Mouse (Mus musculus) ovary, postnatal 10 days (tissue): ENCODE results near the gene Gipc3.

Source experiments
- DNase-seq: peaks from one replicate; pipeline ENCODE4 v3.0.0; 2022; ENCODE audit warnings: low spot score

Gene Gipc3

GRCm38 (mm10) chr10:81346453-81347067 is 3.5 kb upstream of the Gipc3 start:
- DNase-seq: no peak

DNA sequence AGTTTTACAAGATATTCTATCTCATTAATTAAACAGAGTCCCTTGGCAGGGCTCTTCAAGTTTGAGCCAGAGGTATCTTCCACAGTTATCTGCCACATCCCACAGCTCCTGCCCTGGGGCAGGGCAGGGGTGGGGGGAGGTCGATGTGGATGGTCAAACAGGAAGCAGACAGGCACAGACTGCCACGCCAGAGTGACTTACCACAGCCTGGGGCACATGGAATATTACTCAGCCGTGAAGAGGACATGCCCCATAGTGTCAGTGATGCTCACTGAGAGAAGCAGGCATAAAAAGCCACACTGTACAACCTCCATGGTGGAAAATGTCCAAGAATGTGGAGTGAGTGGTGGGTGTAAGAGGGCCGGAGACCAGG is 2.1 kb upstream of the Gipc3 start:
- DNase-seq: no peak

GRCm38 (mm10) chr10:81344421-81345161 is 1.5 kb upstream of the Gipc3 start:
- DNase-seq: no peak

GRCm38 (mm10) chr10:81341333-81341949 is 1.6 kb downstream of the Gipc3 start:
- no peak for DNase-seq

DNA sequence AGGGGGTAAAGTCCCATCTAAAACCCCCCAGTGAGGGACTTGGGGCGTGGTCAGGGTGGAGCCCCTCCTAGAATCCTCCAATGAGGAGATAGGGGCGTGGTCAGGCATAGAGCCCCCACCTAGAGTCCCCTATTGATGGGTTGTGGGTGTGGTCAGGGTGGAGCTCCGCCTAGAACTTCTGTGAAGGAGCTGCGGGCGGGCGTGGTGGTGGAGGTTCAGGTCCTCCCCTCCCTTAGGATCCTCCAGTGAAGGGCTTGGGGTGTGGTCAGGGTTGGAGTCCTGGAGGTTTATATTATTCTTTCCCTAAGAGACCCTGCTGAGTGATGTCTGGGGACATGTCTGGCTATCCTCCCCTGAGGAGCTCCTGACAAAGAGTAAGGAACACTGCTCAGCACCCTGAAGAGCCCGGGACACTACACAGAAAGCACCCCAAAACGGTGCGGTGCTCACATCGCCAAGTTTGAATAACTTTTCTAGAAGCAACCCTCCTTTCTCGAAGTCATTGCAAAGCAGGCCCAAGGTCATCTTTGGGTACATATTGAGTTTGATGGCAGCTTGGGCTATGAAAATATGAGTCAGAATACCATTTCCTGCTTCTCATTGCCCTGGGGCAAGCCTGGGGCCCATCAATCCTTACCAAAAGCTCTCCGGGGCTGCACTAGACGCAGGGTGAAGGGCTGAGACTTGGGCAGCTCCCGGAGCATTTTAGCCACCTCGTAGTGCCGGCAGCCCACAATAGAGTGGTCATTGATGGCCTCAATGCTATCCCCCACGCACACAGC is 2.3 kb downstream of the Gipc3 start:
- no peak for DNase-seq

GRCm38 (mm10) chr10:81336558-81336957 is 6.5 kb downstream of the Gipc3 start:
- no peak for DNase-seq

DNA sequence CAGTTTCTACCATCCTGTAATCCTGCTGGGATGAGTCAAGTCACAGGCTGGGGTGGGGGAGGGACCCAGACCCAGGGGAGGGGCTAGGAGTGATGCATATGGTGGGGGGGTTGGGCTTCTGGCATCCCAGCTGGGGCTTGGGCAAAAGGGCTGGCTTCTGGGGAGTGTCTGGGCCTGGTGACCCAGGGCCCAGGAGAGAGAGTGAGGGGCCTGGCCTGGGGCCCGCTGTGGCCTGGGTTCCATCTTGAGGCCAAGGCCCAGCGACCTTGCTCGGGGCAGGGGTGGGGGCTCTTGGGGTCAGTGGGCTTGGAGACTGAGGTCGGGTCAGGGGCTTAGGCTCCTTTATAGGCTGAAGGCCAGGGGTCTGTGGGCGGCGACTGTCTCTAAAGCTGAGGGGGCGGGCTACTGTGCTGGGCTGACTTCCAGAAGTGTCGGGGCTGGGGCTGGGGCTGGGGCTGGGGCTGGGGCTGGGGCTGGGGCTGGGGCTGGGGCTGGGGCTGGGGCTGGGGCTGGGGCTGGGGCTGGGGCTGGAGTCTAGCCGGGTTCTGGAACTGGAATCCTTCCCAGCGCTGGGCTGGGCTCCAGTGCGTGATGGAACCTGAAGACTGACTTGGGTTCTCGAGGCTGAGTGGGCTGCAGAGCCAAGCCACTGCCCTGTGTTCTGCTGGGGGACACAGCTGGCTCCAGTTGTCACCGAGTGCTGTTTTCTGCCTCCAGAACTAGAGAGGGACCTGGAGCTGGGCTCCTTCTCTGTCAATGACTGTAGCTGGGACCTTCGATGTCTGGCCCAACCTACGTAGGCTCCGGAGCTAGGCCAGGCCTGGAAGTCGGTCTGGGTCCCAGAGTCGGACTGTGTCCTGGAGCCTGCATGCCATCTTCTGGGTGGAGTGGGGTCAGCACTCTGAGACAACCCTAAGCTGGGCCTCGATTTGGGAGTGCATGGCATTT is 7.4 kb downstream of the Gipc3 start:
- no peak for DNase-seq

DNA sequence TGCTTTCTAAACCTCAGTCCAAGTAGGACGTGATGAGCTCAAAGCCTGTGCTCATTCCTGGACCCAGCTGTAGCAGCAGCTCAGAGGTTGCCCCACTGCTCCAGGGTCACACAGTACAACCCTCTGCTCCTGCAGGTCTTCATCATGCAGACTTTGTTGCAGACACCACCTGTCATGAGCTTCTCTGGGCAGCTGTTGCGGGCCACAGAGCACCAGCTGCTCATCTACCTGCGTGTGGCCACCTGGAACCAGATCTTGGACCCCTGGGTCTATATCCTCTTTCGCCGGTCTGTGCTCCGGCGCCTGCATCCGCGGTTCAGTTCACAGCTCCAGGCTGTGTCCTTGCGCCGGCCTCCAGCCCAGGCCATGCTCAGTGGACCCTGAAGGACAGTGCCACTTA is 8.7 kb downstream of the Gipc3 start:
- DNase-seq: no peak

DNA sequence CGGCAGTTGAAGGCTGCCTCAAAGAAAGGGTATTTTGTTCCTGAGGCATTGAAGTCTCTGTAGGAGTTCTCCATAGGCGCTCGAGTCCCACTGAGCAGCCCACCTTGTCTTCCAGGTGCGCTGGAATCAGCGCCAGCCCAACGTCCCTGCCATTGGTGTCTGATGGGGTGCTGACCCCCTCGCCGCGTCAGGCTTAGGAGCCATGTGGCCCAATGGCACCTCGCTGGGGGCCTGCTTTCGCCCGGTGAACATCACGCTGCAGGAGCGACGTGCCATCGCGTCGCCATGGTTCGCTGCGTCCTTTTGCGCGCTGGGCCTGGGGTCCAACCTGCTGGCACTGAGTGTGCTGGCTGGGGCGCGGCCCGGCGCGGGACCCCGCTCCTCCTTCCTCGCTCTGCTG is 10.8 kb downstream of the Gipc3 start:
- no peak for DNase-seq

- no peak for DNase-seq
Observed at GRCm38 (mm10) chr10:81330007-81330406, 13.1 kb downstream of the Gipc3 start.

DNA sequence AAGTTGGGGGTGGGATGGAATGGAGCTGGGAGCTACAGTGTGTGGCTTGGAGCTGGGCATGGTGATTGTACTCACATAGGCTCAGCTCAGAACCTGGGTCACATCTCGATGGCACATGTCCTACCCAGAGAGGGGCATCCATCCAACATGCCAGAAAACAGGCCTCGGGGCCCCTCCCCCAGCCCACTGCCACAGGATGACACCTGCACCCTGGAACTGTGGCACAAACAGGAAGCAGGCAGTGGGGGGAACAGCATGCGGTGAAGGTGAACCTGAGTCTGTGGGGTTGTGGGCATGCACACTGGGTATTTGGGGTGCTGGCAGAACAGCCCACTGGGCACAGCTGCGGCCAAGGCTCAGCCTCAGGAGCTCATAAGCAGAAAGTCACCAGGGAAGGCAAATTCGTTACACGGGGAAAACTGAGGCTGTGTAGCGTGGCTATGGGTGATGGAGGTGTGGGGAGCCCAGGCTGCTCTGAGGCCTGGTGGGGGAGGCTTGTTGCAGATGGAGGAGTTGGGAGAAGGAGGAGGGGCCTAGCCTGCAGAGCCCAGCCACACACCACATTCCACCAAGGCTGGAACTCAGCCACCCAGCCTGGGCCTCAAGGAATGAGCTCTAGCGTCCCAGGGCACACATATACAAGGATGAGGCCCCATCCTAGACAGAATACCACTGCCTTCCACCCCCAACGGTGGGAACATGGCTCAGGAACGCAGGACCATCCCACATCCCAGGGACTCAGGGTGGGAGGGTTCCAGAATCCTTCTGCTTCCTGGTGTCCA is 13.7 kb downstream of the Gipc3 start:
- DNase-seq: no peak

- DNase-seq: no peak
Observed at GRCm38 (mm10) chr10:81328386-81328785, 14.7 kb downstream of the Gipc3 start, which contains the start of gene Tbxa2r. TSS of gene Tbxa2r (plus strand) at chr10:81328731.

GRCm38 (mm10) chr10:81327959-81328358 is 15.1 kb downstream of the Gipc3 start:
- no peak for DNase-seq

DNA sequence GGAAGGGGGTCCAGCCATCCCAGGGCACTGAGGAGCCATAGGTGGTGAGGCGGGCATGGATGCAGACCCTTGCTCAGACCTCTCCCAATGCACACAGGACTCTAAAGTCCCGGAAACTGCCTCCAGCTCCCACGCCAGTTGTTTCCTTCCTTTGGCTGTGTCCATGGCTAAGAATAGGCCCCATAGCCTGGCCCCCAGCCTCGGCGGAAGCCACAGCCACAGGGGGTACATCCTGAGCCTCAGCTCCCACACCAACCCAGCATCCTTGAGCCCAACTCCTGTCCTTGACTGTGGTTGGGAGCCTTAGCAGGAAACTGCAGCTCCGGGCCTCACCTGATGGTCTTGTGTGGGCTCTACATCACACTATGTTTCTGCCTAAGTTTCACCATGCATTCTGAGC is 16.2 kb downstream of the Gipc3 start:
- DNase-seq: no peak

DNA sequence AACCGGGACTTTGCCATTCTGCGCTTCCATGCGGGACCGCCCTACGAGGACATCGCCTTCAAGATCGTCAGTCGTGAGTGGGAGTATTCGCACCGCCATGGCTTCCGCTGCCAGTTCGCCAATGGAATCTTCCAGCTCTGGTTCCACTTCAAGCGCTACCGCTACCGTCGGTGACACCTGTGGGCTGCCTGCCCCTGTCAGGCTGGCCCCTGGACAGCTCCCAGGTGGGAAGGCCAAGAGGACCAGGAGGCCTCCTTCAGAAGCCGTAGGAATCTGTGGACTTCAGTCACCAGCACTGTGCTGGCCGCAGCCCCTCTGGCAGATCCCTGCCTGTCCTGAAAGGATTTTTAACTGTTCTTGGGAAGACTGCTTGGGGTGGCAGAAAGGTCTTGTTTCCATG is 17.3 kb downstream of the Gipc3 start:
- DNase-seq: no peak

GRCm38 (mm10) chr10:81325176-81325575 is 17.9 kb downstream of the Gipc3 start:
- no peak for DNase-seq

GRCm38 (mm10) chr10:81323791-81324530 is 19.1 kb downstream of the Gipc3 start:
- DNase-seq: no peak

DNA sequence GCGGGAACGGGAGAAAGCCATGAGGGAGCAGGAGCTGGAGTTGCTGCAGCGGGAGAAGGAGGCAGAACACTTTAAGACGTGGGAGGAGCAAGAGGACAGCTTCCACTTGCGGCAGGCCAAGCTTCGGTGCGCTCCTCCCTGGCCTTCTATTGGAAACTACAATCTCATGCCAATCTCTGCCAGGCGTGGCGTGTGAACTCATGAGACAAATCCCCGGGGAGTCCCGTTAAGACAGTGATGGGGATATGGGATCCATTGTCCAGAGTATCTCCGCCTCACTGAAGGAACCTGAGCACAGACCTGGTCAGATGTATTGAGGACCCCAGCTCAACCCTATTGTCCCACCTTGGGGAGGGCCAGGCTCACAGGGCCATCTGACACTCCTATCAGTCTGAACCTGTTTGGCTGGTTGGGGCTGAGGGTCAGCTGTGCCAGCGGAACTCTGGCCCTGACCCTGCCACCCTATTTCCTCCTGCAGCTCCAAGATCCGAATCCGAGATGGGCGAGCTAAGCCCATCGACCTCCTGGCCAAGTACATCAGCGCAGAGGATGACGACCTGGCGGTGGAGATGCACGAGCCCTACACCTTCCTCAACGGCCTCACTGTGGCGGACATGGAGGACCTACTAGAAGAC is 19.8 kb downstream of the Gipc3 start:
- DNase-seq: no peak

DNA sequence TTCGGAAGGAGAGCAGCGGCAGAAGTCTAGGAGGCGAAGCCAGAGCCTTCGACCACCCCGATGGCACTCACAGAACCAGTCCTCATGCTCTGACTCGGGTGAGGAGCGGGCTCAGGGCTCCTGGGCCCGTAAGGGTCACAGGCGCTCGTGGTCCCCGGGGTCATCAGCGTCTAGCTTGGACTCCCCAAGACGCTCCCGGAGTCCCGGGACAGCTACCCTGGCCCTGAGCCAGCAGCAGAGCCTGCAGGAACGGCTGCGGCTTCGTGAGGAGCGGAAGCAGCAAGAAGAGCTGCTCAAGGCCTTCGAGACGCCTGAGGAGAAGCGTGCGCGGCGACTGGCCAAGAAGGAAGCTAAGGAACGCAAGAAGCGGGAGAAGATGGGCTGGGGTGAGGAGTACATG is 20.6 kb downstream of the Gipc3 start:
- DNase-seq: no peak

DNA sequence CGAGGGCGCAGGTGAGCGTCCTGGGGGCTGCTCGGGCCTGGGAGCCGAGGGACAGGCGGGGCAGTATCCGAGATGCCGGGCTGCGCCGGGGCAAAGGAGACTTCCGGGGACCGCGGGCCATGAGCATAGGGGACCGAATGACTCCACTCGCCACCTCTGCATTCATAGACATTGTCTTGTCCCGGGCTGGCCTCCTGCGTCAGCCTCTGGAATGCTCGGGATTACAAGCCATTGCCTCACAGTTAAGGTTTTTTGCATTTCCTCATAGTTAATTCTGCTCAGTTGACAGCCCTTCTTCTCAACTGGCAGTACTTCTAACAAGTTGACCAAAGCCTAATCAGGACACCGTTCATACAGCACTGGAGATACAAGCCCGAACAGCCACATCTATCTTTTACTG is 21.6 kb downstream of the Gipc3 start:
- no peak for DNase-seq
